Mouse (Mus musculus) left cerebral cortex, adult 9 months (tissue): ENCODE data around the gene Cep72.
"Not testable (repeated sequence)": the region's sequence is repeated elsewhere in the genome, so short reads cannot be mapped to it uniquely, and the experiment has no call there.

Experiments
- DNase-seq, 2 experiments: peaks; one replicate each; pipeline ENCODE4 v3.0.0; 2022; ENCODE audit warnings: low spot score in 2 of 2

Cep72 gene

DNA sequence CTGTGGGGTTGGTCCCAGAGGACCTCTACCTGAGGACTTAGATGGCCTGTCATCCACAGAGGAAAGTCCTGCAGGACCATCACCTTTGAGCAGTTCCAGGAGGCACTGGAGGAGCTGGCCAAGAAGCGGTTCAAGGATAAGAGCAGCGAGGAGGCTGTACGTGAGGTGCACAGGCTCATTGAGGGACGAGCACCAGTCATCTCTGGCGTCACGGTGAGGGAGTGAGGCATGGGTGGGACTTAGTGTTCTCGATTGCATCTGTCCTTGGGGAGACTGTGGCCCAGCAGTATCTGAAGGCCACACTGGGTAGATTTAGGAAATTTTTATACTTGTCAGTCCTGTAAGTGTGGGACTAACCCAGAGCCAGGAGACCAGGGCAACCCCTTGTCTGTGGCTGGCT lies 31.4 kb downstream of the Cep72 start:
- DNase-seq = no peak

DNA sequence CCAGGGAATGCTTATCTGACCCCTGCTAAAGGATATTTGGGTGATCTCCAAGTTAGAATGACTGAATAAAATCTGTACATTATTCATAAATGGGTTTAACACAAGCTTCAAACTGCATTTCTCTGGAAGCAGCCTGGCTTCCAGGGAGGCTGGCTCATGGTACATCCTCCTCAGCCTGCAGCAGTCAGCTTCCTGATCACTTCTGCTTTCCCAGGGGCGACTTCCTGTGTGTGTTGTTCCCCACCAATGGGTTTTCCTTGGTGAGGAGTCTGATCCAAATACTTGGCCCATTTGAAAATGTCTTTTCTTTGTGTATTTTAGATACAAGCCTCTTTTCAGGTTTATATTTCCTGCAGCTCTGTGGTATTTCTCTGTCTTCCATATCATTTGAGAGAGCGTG lies 33.1 kb downstream of the Cep72 start:
- DNase-seq = no peak

- DNase-seq = peak in 1 of 2 experiments; percentile 58
These were observed 34.0 kb downstream of the Cep72 start for GRCm38 (mm10) chr13:74028116-74028515.

DNA sequence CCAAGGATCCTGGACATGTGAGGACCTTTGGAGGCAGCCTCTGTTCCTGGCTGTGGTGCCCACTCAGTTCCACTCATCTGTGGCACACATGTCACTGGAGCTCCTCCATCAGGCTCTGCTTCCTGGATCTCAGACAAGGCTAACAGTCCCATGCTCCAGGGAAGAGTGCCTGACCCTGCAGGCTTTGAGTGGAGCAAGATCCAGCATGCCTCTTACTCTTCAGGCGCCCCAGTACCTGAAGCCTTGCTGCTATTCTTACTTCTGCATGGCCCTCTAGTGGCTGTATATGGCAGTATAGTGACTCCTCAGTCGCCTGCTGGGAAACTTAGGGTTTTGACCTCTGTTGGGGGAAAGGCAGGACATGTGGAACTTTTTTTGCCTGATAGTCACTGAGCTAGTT lies 35.9 kb downstream of the Cep72 start:
- peak in 1 of 2 experiments; percentile 39 for DNase-seq

DNA sequence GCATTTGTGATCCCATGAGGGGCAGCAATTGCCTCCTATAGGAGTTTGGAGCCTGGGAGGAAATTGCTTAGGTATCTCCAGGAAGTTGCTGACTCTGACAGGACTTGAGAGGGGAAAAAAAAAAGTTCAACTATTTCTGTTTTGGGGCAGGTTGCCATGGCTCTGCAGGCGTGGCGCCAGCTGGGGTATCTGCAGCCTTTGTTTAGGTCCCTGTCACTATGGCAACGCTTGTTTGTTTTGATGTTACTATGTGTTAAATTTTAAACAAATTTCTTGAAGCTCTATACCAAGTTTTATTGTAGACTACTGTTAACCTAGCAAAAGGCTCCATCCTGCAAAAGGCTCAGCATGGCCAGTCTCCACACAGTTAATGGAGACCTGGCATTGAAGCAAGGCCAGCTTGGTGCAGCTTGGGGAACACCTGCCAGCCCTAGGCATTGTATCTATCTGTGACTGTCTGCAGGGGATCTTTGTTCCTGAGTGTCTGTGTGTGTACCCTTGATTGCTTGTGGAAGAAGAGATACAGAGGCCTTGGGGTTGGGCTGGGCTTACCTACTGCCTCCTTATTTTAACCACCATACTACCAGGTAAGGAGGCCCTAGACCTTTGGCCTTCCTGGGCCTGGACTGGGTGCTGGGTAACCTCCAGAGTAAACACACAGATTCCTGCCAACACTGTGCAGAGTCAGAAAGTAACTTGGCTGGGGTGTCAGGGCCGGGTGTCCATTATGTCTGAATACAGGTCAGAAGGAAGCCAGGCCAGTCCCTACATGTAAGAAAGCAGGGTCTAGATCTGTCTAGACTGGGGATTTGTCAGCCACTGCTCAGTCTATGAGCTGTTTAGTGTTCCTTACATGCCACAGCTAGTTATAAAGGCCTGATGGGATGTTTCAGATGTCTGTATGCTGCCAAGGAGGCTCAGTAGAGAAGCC lies 36.7 kb downstream of the Cep72 start:
- DNase-seq = no peak

- DNase-seq = not testable (repeated sequence)
These were observed 43.1 kb downstream of the Cep72 start for GRCm38 (mm10) chr13:74019006-74019405.

GRCm38 (mm10) chr13:74017426-74017825 lies 44.7 kb downstream of the Cep72 start:
- no peak for DNase-seq

DNA sequence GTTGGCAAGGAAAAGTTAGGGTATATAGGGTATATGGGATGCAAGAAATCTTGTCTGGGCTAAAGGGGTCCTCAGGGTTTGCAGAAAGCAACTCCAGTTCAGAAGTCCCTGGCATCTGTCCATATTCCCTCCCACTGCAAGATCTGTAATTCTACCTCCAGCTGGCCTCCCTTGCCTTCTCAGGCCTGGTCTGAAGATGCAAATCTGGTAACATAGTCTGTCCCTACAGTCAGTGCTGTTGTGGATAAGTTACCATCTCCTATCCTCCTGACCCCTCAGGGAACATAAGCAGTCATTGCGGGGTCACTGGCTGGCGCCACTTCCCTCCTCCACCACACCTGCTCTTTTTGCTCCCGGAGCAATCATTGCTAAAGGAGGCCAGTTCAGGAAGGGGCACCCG lies 46.2 kb downstream of the Cep72 start:
- DNase-seq = no peak

GRCm38 (mm10) chr13:74010678-74011077 lies 51.4 kb downstream of the Cep72 start:
- peak in 1 of 2 experiments; percentile 68 for DNase-seq

GRCm38 (mm10) chr13:74009791-74010614 lies 52.1 kb downstream of the Cep72 start:
- DNase-seq = peak in 1 of 2 experiments; percentile 89

DNA sequence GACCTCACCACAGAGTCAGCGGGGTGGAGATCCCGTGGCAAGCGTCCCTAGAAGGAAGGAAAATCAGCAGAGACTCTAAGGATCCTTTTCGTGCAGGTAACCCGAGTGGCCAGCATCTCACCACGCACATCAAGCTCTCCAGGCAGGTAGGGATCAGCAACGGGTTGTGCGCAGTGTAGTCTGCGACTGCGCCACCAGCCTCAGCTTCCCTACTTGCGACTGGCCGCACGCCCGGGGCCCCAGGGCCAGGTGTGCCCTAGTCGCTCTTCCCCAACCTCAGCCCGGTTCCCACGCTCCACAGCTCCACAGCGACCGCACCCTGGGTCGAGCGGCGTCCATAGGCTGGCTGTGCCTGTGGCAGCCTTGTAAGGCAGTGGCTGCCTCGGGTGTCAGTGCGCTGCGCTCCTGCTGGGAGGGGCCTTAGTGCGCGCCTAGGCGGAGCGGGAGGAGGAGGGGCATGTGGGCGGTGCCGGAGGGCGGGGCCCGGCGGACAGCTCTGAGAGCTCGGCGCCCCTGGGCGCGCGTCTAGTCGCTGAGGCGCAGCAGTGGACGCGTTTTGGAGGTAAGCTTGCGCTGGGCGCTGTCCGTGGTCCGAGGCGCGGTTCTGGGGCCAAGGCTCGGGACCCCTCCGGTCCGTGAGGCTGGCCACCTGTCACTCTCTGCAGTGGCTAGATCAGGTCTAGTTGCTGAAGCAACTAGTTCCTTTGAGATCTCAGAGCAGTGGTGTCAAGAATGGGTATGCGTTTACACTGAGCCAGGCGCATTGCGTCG lies 53.0 kb downstream of the Cep72 start, which contains the start of gene Tppp:
TSS of gene Tppp (plus strand) at position 460 of the 771 bp plus-strand sequence.
- DNase-seq = peak; percentile 88 to 95

DNA sequence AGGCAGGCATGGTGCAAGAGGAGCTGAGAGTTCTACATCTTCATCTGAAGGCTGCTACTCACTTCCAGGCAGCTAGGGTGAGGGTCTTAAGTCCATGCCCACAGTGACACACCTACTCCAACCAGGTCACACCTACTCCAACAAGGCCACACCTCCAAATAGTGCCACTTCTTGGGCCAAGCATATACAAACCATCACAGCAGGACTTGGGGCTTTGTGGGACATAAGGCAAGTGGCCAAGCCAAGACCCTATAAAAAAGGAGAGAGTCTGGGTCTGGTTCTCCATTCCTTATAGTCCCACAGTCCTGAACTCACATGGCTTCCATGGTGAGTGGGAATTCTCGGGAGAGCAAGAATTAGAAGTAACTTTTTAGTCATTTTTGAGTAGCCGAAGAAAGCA lies 53.9 kb downstream of the Cep72 start:
- not testable (repeated sequence) for DNase-seq

DNA sequence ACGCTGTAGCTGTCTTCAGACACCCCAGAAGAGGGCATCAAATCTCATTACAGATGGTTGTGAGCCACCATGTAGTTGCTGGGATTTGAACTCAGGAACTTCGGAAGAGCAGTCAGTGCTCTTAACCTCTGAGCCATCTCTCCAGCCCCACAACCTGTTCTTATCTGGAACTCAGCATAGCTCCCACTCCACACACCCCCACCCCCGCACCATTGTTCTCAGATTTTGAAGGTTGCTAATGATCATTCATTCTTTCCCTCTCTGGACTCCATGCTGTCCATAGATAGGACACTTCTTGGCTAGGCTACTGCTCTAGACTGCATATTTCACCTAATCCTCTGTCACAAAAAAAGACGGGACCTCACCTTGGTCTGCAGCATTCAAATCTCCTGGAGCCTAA lies 55.2 kb downstream of the Cep72 start:
- not testable (repeated sequence) for DNase-seq

GRCm38 (mm10) chr13:74001492-74001891 lies 60.6 kb downstream of the Cep72 start:
- no peak for DNase-seq

DNA sequence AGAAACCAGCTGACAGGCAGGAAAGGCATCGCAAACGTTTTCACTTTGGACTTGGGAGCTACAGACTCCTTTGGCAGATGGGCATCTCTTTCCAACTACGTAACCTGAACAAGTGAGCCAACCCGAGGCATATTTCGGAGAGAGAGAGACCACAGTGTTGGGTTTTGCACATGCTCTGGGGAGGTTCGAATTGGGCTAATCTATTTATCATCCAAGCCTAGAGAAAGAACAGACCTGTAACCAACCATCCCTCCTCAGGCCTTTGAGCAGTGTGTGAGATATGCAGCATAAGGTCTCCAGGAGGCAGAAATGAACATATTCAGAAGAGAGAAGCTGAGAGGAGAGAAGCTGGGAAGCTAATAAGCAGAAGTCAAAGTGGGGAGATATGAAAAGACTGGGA lies 61.1 kb downstream of the Cep72 start:
- no peak for DNase-seq

DNA sequence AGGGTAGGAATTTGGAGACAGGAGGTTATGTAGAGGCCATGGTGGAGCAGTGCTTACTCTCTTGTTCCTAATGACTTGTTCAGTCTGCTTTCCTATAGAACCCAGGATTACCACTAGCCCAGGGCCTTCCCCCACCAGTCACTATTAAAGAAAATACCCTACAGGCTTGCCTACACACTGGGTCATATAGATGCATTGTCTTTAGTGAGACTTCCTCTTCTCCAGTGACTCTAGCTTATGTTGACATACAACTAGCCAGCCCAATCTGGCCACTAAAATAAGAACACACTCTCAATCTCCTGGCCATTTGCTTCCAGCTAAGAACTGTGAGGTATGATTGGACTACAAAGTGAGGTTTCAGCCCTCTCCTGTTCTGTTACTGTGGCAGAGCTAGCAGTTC lies 61.6 kb downstream of the Cep72 start:
- DNase-seq = no peak

GRCm38 (mm10) chr13:73996456-73996855 lies 65.6 kb downstream of the Cep72 start:
- DNase-seq = no peak

DNA sequence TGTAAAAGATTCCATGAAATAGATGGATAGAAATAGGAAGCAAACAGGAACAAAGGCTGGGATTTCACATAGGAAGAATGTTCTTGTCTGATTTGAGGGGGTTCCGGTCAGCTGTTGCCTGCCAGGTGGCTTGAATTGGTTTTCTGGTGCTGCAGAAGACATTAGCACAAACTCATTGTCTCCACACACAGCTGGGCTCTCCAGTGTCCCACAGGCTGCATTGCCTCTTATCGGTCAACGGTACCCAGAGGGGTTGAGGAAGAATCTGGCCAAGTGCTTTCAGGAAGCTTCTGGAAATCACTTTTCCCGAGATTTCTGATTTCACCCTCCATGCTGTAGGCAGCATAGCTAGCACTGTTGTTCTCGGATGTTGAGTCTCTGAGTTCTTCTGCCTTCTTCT lies 70.8 kb downstream of the Cep72 start:
- DNase-seq = no peak

DNA sequence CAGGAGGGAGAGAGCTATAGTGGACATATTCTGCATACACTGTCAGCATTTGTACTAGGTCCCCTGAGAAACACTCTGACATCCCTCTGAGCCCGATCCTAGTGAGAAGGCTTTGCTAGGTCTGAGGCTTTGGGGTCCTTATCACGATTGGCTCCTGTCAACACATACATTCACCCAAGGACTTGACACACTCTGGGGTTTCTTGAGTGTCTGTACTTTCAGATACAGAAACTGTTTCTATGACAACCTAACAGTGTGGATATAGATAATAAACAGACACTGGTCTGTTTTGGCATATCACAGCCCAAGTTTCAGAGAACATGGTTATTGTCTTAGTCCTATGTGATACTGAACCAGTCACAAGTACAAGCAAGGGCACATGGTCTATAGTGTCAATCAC lies 71.3 kb downstream of the Cep72 start:
- DNase-seq = no peak

DNA sequence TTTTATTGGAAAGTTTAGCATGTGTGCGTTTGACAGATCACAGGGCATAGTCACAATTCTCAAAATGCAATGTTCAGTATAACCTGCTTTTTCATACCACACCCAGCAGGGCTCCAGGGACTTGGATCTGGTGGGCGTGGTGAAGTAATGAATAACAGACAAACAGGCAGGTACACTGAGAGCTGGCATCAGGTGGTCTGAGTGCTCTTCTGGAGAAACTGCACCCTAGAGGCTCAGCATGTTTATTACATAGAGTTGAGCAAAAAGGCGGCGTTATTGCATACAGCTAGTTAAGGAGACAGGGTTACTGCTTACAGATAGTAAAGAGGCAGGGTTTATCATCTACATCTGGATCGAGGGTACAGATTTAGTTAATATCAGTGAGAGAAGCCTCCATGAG lies 71.8 kb downstream of the Cep72 start:
- no peak for DNase-seq
